Mouse (Mus musculus) spleen, adult 2 months (tissue): ENCODE measurements around the gene Ak8. TPM values are rescaled to one million over a fixed set of nuclear protein-coding genes. Genes with fewer than 3 reads are reported as not detected.

Source experiments
- DNase-seq, 2 experiments: peaks; one replicate each; pipeline versions ENCODE4 v3.0.0 to v3.0.0-alpha.2; 2012 to 2021; ENCODE audit warnings: low spot score in 2 of 2, low read depth in 1 of 2
- H3K27ac ChIP-seq: fragments of 200-500 bp; 2 replicates; pipeline ENCODE4 v1.5.1; 2012; ENCODE audit warnings: low read length, inconsistent platforms; ENCODE audit not compliant: insufficient read depth
- H3K27me3 ChIP-seq: fragments of 200-500 bp; 2 replicates; pipeline ENCODE4 v1.6.1; 2012; ENCODE audit warnings: mild to moderate bottlenecking, moderate library complexity, low read length, inconsistent platforms; ENCODE audit not compliant: control insufficient read depth, insufficient read depth
- H3K36me3 ChIP-seq: fragments of 200-500 bp; 2 replicates; pipeline ENCODE4 v1.6.1; 2012; ENCODE audit warnings: mild to moderate bottlenecking, low read length, inconsistent platforms; ENCODE audit not compliant: control insufficient read depth, insufficient read depth
- H3K4me1 ChIP-seq: fragments of 200-500 bp; 2 replicates; pipeline ENCODE4 v1.6.1; 2011; ENCODE audit warnings: inconsistent platforms; ENCODE audit not compliant: control insufficient read depth, insufficient read depth, insufficient read length
- H3K4me3 ChIP-seq: fragments of 200-500 bp; 2 replicates; pipeline ENCODE4 v1.5.1; 2011; ENCODE audit warnings: mild to moderate bottlenecking, inconsistent platforms; ENCODE audit not compliant: insufficient read depth, insufficient read length; ENCODE audit errors: extremely low read depth
- CTCF ChIP-seq: fragments of 200-500 bp; IDR thresholded peaks from 2 replicates; pipeline ENCODE4 v1.5.1; 2011; ENCODE audit warnings: mild to moderate bottlenecking, inconsistent platforms; ENCODE audit not compliant: insufficient read depth, insufficient read length, insufficient replicate concordance; ENCODE audit errors: extremely low read depth
- POLR2A ChIP-seq: fragments of 200-500 bp; IDR thresholded peaks from 2 replicates; pipeline ENCODE4 v1.6.1; 2011; ENCODE audit warnings: low read depth, low read length, inconsistent platforms
- WGBS: fragments of 180-500 bp; shearing (Covaris S2); methylation state at CpG from one replicate; pipeline ENCODE4 v1.1.7; 2018; 5-methylcytosine and 5-hydroxymethylcytosine counted together
- polyA plus RNA-seq: library from polyadenylated mRNA; depleted of rRNA; stranded (reverse); fragments of >200 nt; gene quantifications from 2 replicates; pipeline ENCODE4 v1.2.3, GENCODE M21; 2012

Ak8 gene
- polyA plus RNA-seq, 1 experiment = 0.94 TPM

DNA sequence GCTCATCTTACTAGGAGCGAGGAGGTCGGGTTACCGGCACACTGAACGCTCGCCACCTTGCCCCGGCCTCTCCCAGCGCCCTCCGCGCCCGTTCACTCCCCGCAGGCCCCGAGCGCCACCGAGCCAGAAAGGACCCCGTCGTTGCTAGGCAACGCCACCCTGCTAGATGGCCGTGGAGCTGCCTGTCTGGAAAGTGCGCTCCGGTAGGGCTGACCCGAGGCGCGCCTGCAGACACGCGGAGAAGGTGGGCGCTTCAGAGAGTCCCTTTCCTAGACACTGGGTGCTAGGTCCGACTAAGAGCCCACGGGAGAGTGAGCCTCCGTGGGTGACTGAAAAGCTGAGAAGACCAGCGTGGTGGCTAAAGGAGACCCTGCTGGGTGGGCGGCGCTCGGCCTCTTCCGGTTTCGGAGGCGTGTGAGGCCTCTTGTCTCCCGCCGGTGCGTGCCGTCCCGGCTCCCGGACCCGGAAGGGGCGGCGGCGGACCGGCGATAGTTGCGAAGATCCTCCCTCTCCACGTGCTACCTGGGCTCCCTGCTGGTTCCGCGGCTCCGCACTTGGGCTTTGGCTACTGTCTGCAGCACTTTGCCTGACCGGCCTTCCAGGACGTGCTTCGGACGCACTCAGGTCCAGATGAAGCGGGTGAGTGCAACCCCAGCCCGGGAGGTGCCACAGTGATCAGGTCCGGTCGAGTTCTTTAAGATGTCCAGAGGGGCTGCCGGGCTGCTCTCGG, 140.4 kb downstream of the Ak8 start, which contains the start of the genes Gtf3c4 and Ddx31:
Gene Gtf3c4 (minus strand): TSS at position 139 of the 730 bp plus-strand sequence.
Gene Ddx31 (plus strand): TSS at position 185 of the 730 bp plus-strand sequence.
- Histone ChIP-seq H3K36me3 (peaks cover 2% of the 10 kb centered on the region; the same call in 1 of the 2 replicates), H3K27ac (peak within 1 kb of the TSS; percentile 97), H3K27me3 (0 out of 2 replicates have a peak, but pooled peaks cover 2% of the 10 kb centered on the region), H3K4me1 (peaks cover 9% of the 10 kb centered on the region), H3K4me3 (peak within 1 kb of the TSS; percentile 99)
- TF ChIP-seq CTCF (no peak), POLR2A (peak; percentile 4; the same call in 1 of the 2 replicates)
- WGBS = under 1% methylated on average over 63 of the region's 63 CpGs
- peak; percentile 85 to 89 for DNase-seq

DNA sequence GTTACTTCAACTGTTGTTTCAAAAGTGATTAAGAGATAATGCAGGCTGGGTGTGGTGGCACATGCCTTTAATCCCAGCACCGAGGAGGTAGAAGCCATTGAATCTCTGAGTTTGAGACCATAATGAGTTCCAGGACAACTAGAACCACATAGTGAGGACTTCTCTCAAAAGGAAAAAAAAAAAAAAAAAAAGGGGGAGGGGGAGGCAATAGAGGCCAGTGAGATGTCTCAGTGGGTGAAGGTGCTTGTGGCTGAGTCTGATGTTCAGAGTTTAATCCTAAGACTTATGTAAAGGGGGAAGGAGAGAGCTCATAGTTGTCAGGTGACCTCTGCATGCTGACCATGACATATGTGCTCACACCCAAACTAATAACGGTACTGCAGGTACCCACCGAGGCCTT, 142.1 kb downstream of the Ak8 start:
- 71% methylated on average over 3 of the region's 3 CpGs for WGBS
- H3K27ac ChIP-seq = no peak overlapping the region
- H3K36me3 ChIP-seq = peaks cover 8% of the 10 kb centered on the region
- H3K27me3 ChIP-seq = 0 out of 2 replicates have a peak, but pooled peaks cover 2% of the 10 kb centered on the region
- peaks cover 9% of the 10 kb centered on the region for H3K4me1 ChIP-seq
- no peak for TF ChIP-seq POLR2A
- no peak for TF ChIP-seq CTCF
- no peak overlapping the region for H3K4me3 ChIP-seq
- no peak for DNase-seq

DNA sequence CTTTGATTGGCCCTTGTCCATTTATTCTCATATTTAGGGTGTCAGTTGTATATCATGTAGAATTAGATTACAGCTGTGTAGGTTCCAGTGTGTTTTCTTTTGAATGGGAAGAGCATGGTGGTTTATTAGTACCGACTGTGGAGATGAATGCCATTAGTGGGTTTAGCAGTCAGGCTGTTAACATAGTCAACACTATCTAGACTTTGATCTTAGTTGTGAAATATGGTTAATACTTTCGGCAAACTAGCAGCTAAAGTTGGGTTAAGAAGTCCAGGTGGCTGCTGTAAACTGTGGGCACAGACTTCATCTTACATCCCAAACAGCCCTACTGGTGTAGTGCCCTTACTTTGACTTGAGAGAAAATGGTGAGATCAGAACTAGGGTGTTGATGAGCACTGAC, 148.9 kb downstream of the Ak8 start:
- H3K36me3 ChIP-seq = peaks cover 26% of the 10 kb centered on the region
- no peak for TF ChIP-seq CTCF
- TF ChIP-seq POLR2A = no peak

DNA sequence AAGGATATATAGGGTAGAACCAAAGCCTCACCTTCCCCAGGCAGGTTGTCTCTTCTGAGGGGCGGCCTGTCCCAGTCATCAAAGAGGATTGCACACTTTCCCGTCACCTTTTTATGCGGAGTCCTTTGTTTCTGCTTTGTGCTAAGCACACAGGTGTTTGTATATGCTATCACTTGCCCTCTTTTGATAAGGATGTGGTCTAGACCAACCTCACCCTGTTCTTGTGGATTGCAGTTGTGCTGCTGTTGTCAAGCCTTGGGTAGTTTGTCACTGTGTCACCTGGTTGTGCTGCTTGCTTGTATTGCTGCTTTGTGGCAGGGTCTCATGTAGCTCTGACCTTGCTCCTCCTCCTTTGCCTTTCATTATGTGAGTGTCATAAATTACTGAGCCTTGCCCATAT, 152.6 kb downstream of the Ak8 start:
- H3K4me1 ChIP-seq = no peaks in the 10 kb centered on the region
- H3K27ac ChIP-seq = no peak overlapping the region
- no peak for DNase-seq
- no peaks in the 10 kb centered on the region for H3K27me3 ChIP-seq
- WGBS = 78% methylated on average over 3 of the region's 3 CpGs
- peaks cover 17% of the 10 kb centered on the region for H3K36me3 ChIP-seq
- H3K4me3 ChIP-seq = no peak overlapping the region
- TF ChIP-seq POLR2A (no peak), CTCF (no peak)

More for the DNA sequence above, 148.9 kb downstream of the Ak8 start:
- Histone ChIP-seq H3K4me1 (no peaks in the 10 kb centered on the region), H3K27me3 (no peaks in the 10 kb centered on the region), H3K27ac (no peak overlapping the region), H3K4me3 (no peak overlapping the region)
- 90% methylated on average over 2 of the region's 2 CpGs for WGBS
- no peak for DNase-seq

DNA sequence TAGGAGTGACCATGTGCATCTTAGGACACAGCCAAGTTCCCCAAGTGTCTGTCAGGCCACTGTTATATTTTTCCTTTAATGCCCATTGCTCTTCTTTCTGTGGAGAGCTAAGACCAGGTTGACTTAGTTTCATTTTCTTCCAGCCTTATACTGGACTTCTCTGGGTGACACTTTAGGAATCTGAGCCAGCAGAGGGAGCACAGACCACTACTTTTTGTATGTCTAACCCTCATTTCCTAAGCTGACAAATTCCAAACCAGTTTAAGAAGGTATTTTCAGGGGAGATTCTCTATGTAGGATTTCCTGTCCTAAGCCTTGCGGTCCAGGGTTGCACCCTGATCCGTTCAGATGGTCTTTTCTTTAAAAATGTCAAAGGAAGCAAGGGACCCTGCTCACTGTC, 155.8 kb downstream of the Ak8 start:
- peaks cover 15% of the 10 kb centered on the region for H3K36me3 ChIP-seq
- WGBS = 94% methylated on average over 2 of the region's 2 CpGs
- DNase-seq = no peak

DNA sequence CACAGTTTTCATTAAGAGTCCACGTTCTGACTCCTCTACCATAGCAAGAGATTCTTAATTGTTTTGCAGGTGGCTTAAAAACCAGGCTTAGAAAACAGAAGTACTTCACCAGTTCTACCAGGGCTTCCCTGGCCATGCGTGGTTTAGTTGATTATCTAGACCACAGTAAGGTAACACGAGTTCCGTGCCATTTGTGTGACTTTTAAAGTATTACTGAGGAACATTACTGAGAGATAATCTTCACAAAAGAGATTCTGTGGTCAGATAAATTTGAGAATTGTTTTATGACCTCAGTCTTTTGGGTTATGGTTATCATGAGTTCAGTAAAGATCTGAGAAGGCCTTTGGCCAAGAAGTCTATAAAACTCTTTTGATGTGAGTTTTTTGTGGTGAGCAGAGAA, 159.3 kb downstream of the Ak8 start:
- 68% methylated on average over 4 of the region's 4 CpGs for WGBS
- Histone ChIP-seq H3K27me3 (no peaks in the 10 kb centered on the region), H3K36me3 (peaks cover 23% of the 10 kb centered on the region), H3K4me3 (no peak overlapping the region), H3K27ac (no peak overlapping the region), H3K4me1 (no peaks in the 10 kb centered on the region; the same call in 1 of the 2 replicates)
- TF ChIP-seq POLR2A = no peak
- TF ChIP-seq CTCF = no peak
- DNase-seq = no peak

More for the DNA sequence above, 155.8 kb downstream of the Ak8 start:
- no peak for TF ChIP-seq POLR2A
- no peak for TF ChIP-seq CTCF
- no peaks in the 10 kb centered on the region for H3K27me3 ChIP-seq
- no peak overlapping the region for H3K27ac ChIP-seq
- H3K4me3 ChIP-seq = no peak overlapping the region
- H3K4me1 ChIP-seq = no peaks in the 10 kb centered on the region
